Mouse (Mus musculus) urinary bladder, adult 2 months (tissue): ENCODE data around the gene Kcnt2. TPM values are rescaled to one million over a fixed set of nuclear protein-coding genes. Genes with fewer than 3 reads are reported as not detected.
A peak's percentile ranks its signal among the peaks of the same experiment; 100 is the strongest.

Source experiments
- DNase-seq: peaks from one replicate; pipeline ENCODE4 v3.0.0; 2022; ENCODE audit warnings: low spot score
- polyA plus RNA-seq: library from polyadenylated mRNA; depleted of rRNA; stranded (reverse); fragments of >200 nt; gene quantifications from 2 replicates; pipeline ENCODE4 v1.2.3, GENCODE M21; 2012; rRNA removed

Gene Kcnt2
- 1.3 and 1.7 TPM in 2 replicates for polyA plus RNA-seq

DNA sequence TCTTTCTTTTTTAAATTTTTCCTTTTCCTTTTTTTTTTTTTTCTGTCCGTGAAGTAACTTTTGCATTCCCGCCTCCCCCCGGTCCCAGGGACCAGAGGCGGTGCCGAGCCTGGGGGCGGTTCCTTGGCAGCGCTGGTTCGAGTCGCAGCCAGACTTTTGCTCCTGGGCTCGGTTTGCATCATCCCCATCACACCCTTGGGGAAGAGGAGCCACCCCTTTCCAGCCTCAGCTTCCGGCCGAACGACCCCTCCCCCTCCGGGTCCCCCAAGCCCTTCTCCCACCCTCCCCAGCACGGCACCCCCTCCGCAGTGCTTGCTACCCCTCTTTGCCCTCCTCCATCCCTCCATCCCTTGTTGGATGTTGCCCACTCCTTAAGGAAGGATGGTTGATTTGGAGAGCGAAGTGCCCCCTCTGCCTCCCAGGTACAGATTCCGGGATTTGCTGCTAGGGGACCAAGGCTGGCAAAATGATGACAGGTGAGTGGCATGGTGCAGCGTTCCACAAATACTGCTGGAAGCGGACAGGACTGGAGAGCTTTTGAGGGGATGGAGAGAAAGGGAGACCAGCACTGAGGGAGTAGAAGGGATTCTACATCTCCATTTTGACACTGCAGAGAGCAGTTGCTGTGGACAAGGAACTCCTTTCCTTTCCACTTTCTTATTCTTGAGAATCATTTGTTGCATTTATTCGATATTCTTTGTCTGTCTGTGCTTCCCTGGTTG, at the start of gene Kcnt2:
TSS of gene Kcnt2 (plus strand) at position 283 of the 722 bp plus-strand sequence.
- DNase-seq: no peak

GRCm38 (mm10) chr1:140205329-140205728, 40.6 kb upstream of the Kcnt2 start:
- DNase-seq: no peak

GRCm38 (mm10) chr1:140225221-140225620, 20.7 kb upstream of the Kcnt2 start:
- no peak for DNase-seq

GRCm38 (mm10) chr1:140226673-140227072, 19.3 kb upstream of the Kcnt2 start:
- DNase-seq: no peak

GRCm38 (mm10) chr1:140245465-140245864, 493 bp upstream of the Kcnt2 start:
- DNase-seq: peak; percentile 24

- no peak for DNase-seq
Observed at GRCm38 (mm10) chr1:140264696-140265095, 18.7 kb downstream of the Kcnt2 start.

- no peak for DNase-seq
Observed at GRCm38 (mm10) chr1:140266047-140266446, 20.1 kb downstream of the Kcnt2 start.

GRCm38 (mm10) chr1:140266643-140267286, 20.8 kb downstream of the Kcnt2 start:
- no peak for DNase-seq

DNA sequence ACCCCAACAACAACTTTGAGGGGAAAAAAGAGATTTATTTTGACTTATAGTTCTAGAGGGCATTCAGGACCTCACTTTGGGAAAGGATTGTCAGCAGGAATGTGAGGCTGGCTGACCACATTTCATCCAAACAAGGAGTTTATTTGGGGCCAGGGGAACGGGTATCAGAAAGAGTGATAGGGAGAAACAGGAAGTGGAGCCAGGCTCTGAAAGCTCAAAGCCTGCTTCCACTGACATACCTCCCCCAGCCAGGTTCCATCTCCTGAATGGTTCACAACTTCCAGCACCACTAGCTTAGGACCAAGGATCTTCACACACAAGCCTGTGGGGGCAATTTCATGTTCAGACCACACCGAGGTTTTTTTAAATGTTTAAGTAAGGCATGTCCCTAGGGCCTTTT, 21.3 kb downstream of the Kcnt2 start:
- no peak for DNase-seq

DNA sequence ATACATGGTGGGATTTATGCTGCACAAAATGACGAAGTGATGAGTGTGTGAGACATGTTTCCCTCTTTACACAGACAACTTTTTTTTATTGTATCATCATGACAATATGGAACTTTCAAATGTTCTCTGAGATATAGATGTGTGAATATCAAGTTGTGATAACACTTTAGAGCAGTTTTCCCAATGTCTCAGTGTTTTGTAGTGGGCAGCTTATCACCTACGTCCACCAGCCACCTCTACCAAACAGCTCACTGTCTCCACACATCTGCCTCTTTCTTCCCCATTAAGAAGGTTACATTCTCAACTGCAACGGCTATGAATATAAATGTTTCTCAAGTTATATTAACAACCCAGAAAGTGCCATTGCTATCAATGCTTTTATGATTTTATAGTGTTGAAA, 27.7 kb downstream of the Kcnt2 start:
- DNase-seq: no peak

DNA sequence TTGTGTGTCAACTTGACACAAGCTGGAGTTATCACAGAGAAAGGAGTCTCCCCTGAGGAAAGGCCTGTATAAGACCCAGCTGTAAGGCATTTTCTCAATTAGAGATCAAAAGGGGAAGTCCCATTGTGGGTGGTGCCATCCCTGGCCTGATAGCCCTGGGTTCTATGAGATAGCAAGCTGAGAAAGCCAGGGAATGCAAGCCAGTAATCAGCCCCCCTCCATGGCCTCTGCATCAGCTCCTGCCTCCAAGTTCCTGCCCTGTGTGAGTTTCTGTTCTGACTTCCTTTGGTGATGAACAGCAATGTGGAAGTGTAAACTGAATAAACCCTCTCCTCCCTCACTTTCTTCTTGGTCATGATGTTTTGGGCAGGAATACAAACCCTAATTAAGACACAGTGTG, 29.9 kb downstream of the Kcnt2 start:
- DNase-seq: no peak

- DNase-seq: no peak
Observed at GRCm38 (mm10) chr1:140293140-140293539, 47.2 kb downstream of the Kcnt2 start.

DNA sequence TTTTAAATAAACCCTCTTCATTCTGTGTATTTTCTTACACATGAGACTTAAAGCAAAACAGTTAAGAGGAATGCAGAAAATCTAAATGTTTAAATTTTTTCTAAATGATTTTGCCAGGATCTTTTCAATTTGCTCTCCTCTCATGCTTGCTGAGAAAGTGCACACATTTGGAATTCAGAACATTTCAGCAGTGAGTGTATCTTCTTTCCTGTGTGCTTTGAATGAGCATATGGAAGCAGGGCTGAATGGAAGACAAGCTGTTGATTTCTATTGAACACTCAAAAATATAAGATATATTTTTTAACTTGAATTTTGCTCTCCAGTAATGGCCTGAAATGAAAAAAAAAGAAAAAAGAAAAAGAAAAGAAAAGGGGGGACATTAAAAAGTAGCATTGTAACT, 49.5 kb downstream of the Kcnt2 start:
- DNase-seq: no peak

GRCm38 (mm10) chr1:140304244-140304643, 58.3 kb downstream of the Kcnt2 start:
- no peak for DNase-seq

GRCm38 (mm10) chr1:140305344-140305743, 59.4 kb downstream of the Kcnt2 start:
- DNase-seq: no peak

- DNase-seq: no peak
Observed at GRCm38 (mm10) chr1:140306339-140306738, 60.4 kb downstream of the Kcnt2 start.

- no peak for DNase-seq
Observed at GRCm38 (mm10) chr1:140310739-140311138, 64.8 kb downstream of the Kcnt2 start.

DNA sequence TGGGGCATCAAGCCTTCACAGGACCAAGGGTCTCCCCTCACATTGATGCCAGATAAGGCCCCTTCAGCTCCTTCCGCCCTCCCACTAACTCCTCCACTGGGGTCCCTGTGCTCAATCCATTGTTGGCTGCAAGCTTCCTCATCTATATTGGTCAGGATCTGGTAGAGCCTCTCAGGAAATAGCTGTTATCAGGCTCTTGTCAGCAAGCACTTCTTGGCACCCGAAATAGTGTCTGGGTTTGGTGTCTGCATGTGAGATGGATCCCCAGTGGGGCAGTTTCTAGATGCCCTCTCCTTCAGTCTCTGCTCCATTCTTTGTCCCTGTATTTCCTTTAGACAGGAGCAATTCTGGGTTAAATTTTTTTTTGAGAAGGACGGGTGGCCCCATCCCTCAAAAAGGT, 79.1 kb downstream of the Kcnt2 start:
- DNase-seq: no peak

- DNase-seq: no peak
Observed at GRCm38 (mm10) chr1:140326709-140327108, 80.8 kb downstream of the Kcnt2 start.

DNA sequence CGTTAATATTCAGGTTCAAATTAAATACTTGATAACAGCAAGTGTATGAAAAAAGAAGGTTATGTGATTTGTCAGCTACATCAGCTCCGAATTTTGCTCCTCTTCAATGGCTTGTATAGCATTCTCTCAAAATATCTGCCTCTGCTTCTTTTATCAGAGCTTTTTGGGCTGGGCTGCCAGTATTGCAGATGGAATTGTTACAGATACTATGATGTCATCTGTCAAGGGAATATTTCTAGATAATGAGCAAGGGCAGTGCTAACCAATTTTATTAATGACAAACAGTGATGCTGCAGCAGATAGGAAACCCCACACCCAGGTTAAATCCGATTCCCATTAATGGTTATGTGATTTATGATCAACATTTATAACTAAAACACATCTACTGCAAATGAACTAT, 87.7 kb downstream of the Kcnt2 start:
- DNase-seq: no peak

DNA sequence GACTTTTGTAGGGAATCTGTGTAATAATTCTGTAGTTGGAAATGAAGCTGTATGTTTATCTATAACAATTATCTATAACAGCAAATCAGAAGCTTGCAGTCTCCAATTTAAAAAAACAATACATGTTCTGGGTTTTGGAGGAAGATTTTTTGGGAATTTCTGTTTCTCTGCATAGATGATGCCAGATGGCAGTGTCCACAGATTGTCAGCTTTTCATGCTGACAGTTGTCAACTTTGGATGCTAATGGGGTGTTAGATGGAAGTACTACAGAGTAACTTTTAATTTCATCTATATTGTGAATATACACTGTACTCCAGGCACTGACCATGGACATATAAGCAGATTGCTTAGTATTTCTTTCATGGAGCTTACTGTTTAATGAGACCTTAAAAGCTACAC, 92.5 kb downstream of the Kcnt2 start:
- DNase-seq: no peak

GRCm38 (mm10) chr1:140339368-140339767, 93.4 kb downstream of the Kcnt2 start:
- no peak for DNase-seq

DNA sequence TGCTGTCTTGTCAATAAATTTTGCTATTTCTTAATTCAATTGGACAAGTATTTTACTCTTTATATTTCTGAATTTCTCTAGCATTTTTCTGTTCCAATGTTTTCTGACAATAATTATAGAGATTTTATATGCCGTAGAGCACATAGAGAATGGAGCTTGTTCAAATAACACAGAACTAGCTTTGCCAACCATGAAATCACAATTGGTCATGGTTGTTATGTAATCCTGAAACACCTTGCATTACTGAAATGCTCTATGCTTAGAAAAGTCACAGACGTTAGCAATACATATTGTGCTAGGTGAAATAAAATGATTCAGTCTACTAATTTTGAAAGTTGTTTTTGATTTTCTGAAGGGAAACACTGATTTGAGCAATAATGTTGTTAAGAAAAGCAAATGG, 118.8 kb downstream of the Kcnt2 start:
- no peak for DNase-seq

GRCm38 (mm10) chr1:140373532-140373931, 127.6 kb downstream of the Kcnt2 start:
- no peak for DNase-seq
